8 mouse cellular contexts compared by ENCODE assay signal in genomic region chr7:126775978-126776234, GRCm38 (mm10). TPM values are rescaled to one million over a fixed set of nuclear protein-coding genes. Genes with fewer than 3 reads are reported as not detected.
DNase-seq lines count a peak whose midpoint lies in the region; ATAC-seq and TF ChIP-seq lines count a peak whose summit lies in the region.

No protein-coding gene starts in this region.

- H3K9ac ChIP-seq in kidney, embryonic 14.5 days (ENCODE audit: low read depth, low read length) = peak overlapping the region; percentile 23; the same call in 1 of the 2 replicates
- H3K9ac ChIP-seq in embryonic facial prominence, embryonic 12.5 days = peak overlapping the region; percentile 47
- H3K9ac ChIP-seq in intestine, embryonic 15.5 days = peak overlapping the region; percentile 42; the same call in 1 of the 2 replicates
- peak overlapping the region; percentile 10; the same call in 1 of the 2 replicates for H3K9ac ChIP-seq in midbrain, postnatal 0 days (replicated peaks; ENCODE audit: low read length, poor library complexity, severe bottlenecking)

- no peak overlapping the region for H3K4me3 ChIP-seq in kidney, embryonic 14.5 days (ENCODE audit: low read length)
- peak overlapping the region; percentile 75; the same call in 1 of the 2 replicates for H3K4me3 ChIP-seq in embryonic facial prominence, embryonic 12.5 days
- H3K4me3 ChIP-seq in intestine, embryonic 15.5 days (replicated peaks) = 0 out of 2 replicates have a peak overlapping the region, but pooled peaks have one; percentile 65
- H3K4me3 ChIP-seq in midbrain, postnatal 0 days (ENCODE audit: low read depth, low read length) = peak overlapping the region; percentile 81; the same call in 1 of the 2 replicates

- no peak for DNase-seq in kidney, adult 18-20 months
- no peak for DNase-seq in midbrain, postnatal 0 days (ENCODE audit: low spot score)
- no peak for DNase-seq in frontal cortex, postnatal 10 days (ENCODE audit: low spot score in 2 of 2)
- no peak for DNase-seq in thymus, postnatal 25 days
- DNase-seq in embryo, embryonic 9.5 days (ENCODE audit: extremely low spot score) = no peak

- no peak for TF ChIP-seq CTCF in midbrain, postnatal 0 days (IDR thresholded peaks at IDR 0.05)

- peaks cover 11% of the 10 kb centered on the region for H3K36me3 ChIP-seq in kidney, embryonic 14.5 days (ENCODE audit: control insufficient read depth, insufficient read depth, low read length)
- H3K36me3 ChIP-seq in embryonic facial prominence, embryonic 12.5 days = peaks cover 15% of the 10 kb centered on the region
- peaks cover 4% of the 10 kb centered on the region; the same call in 1 of the 2 replicates for H3K36me3 ChIP-seq in intestine, embryonic 15.5 days
- peaks cover 4% of the 10 kb centered on the region; the same call in 1 of the 2 replicates for H3K36me3 ChIP-seq in midbrain, postnatal 0 days (ENCODE audit: insufficient read depth, low read length)

- H3K4me2 ChIP-seq in kidney, embryonic 14.5 days (replicated peaks; ENCODE audit: low read depth, low read length) = peak overlapping the region; percentile 97
- H3K4me2 ChIP-seq in embryonic facial prominence, embryonic 12.5 days (replicated peaks) = peak overlapping the region; percentile 87
- peak overlapping the region; percentile 84 for H3K4me2 ChIP-seq in intestine, embryonic 15.5 days (replicated peaks)
- H3K4me2 ChIP-seq in midbrain, postnatal 0 days (ENCODE audit: low read depth, low read length, poor library complexity, severe bottlenecking) = peak overlapping the region; percentile 98

- WGBS in kidney, embryonic 14.5 days = 60% methylated on average over 3 of the region's 3 CpGs
- WGBS in embryonic facial prominence, embryonic 12.5 days = 63% methylated on average over 3 of the region's 3 CpGs
- WGBS in intestine, embryonic 15.5 days = 51% methylated on average over 3 of the region's 3 CpGs
- 65% methylated on average over 3 of the region's 3 CpGs for WGBS in midbrain, postnatal 0 days

- no peaks in the 10 kb centered on the region for H3K9me3 ChIP-seq in kidney, embryonic 14.5 days (ENCODE audit: control insufficient read depth, low read length)
- no peaks in the 10 kb centered on the region for H3K9me3 ChIP-seq in embryonic facial prominence, embryonic 12.5 days
- H3K9me3 ChIP-seq in intestine, embryonic 15.5 days = no peaks in the 10 kb centered on the region
- H3K9me3 ChIP-seq in midbrain, postnatal 0 days (ENCODE audit: low read length) = no peaks in the 10 kb centered on the region

- no peaks in the 10 kb centered on the region for H3K27me3 ChIP-seq in kidney, embryonic 14.5 days (ENCODE audit: control insufficient read depth, insufficient read depth, low read length)
- no peaks in the 10 kb centered on the region for H3K27me3 ChIP-seq in embryonic facial prominence, embryonic 12.5 days
- no peaks in the 10 kb centered on the region for H3K27me3 ChIP-seq in intestine, embryonic 15.5 days (replicated peaks)
- H3K27me3 ChIP-seq in midbrain, postnatal 0 days (ENCODE audit: insufficient read depth, low read length) = no peaks in the 10 kb centered on the region

- no peak for ATAC-seq in kidney, embryonic 14.5 days (ENCODE audit: low FRiP score, low TSS enrichment)
- no peak for ATAC-seq in embryonic facial prominence, embryonic 12.5 days (ENCODE audit: insufficient number of reproducible peaks, insufficient read depth, low FRiP score, low TSS enrichment)
- no peak for ATAC-seq in intestine, embryonic 15.5 days
- ATAC-seq in midbrain, postnatal 0 days (ENCODE audit: low FRiP score) = no peak

- H3K4me1 ChIP-seq in kidney, embryonic 14.5 days (ENCODE audit: control insufficient read depth, insufficient read depth, low read length) = peaks cover 22% of the 10 kb centered on the region
- peaks cover 30% of the 10 kb centered on the region for H3K4me1 ChIP-seq in embryonic facial prominence, embryonic 12.5 days
- peaks cover 36% of the 10 kb centered on the region for H3K4me1 ChIP-seq in intestine, embryonic 15.5 days (replicated peaks)
- H3K4me1 ChIP-seq in midbrain, postnatal 0 days (ENCODE audit: insufficient read depth, low read length) = peaks cover 8% of the 10 kb centered on the region

- H3K27ac ChIP-seq in kidney, embryonic 14.5 days (ENCODE audit: low read depth, low read length) = no peak overlapping the region; the same call in 1 of the 2 replicates
- H3K27ac ChIP-seq in embryonic facial prominence, embryonic 12.5 days = peak overlapping the region; percentile 88
- peak overlapping the region; percentile 90 for H3K27ac ChIP-seq in intestine, embryonic 15.5 days
- peak overlapping the region; percentile 72; the same call in 1 of the 2 replicates for H3K27ac ChIP-seq in midbrain, postnatal 0 days (ENCODE audit: low read depth, low read length)

RNA-seq across cellular contexts. Expression of gene Ypel3, which starts 0.8 kb away (rescaled TPM):
- polyA plus RNA-seq in kidney, embryonic 14.5 days (2014; fragmentation: Nextera tagmentation; extraction: Ambion mirVana) = 87.5 and 94.5 TPM in 2 replicates
- 118 and 119 TPM in 2 replicates for polyA plus RNA-seq in embryonic facial prominence, embryonic 12.5 days (2016; fragmentation: Nextera tagmentation; extraction: Ambion mirVana)
- polyA plus RNA-seq in intestine, embryonic 15.5 days (2015; fragmentation: Nextera tagmentation; extraction: Ambion mirVana) = 66.9 and 71.2 TPM in 2 replicates
- total RNA-seq in midbrain, postnatal 0 days (2014; rRNA removed) = 196 and 209 TPM in 2 replicates
- 219 and 235 TPM in 2 replicates for polyA plus RNA-seq in midbrain, postnatal 0 days (2015; fragmentation: Nextera tagmentation; extraction: Ambion mirVana)

RNA-seq across cellular contexts. Expression of gene Tbx6, which starts 5.4 kb away (rescaled TPM):
- 0.24 and 0.36 TPM in 2 replicates for polyA plus RNA-seq in kidney, embryonic 14.5 days (2014; fragmentation: Nextera tagmentation; extraction: Ambion mirVana)
- 0.61 and 0.85 TPM in 2 replicates for polyA plus RNA-seq in embryonic facial prominence, embryonic 12.5 days (2016; fragmentation: Nextera tagmentation; extraction: Ambion mirVana)
- polyA plus RNA-seq in intestine, embryonic 15.5 days (2015; fragmentation: Nextera tagmentation; extraction: Ambion mirVana) = 0.34 and 0.43 TPM in 2 replicates
- 0.16 and 1.1 TPM in 2 replicates for total RNA-seq in midbrain, postnatal 0 days (2014; rRNA removed)
- 0.21 and 0.38 TPM in 2 replicates for polyA plus RNA-seq in midbrain, postnatal 0 days (2015; fragmentation: Nextera tagmentation; extraction: Ambion mirVana)

RNA-seq across cellular contexts. Expression of gene Gdpd3, which starts 9.8 kb away (rescaled TPM):
- polyA plus RNA-seq in kidney, embryonic 14.5 days (2014; fragmentation: Nextera tagmentation; extraction: Ambion mirVana) = 2.0 and 2.6 TPM in 2 replicates
- 1.00 and 1.6 TPM in 2 replicates for polyA plus RNA-seq in embryonic facial prominence, embryonic 12.5 days (2016; fragmentation: Nextera tagmentation; extraction: Ambion mirVana)
- 1.4 and 1.6 TPM in 2 replicates for polyA plus RNA-seq in intestine, embryonic 15.5 days (2015; fragmentation: Nextera tagmentation; extraction: Ambion mirVana)
- 0.66 TPM in 1 of 2 replicates, not detected in the other for total RNA-seq in midbrain, postnatal 0 days (2014; rRNA removed)
- 1.3 TPM in 2 replicates for polyA plus RNA-seq in midbrain, postnatal 0 days (2015; fragmentation: Nextera tagmentation; extraction: Ambion mirVana)

RNA-seq across cellular contexts. Expression of gene Ppp4c, which starts 16.4 kb away (rescaled TPM):
- polyA plus RNA-seq in kidney, embryonic 14.5 days (2014; fragmentation: Nextera tagmentation; extraction: Ambion mirVana) = 294 and 371 TPM in 2 replicates
- 362 and 385 TPM in 2 replicates for polyA plus RNA-seq in embryonic facial prominence, embryonic 12.5 days (2016; fragmentation: Nextera tagmentation; extraction: Ambion mirVana)
- polyA plus RNA-seq in intestine, embryonic 15.5 days (2015; fragmentation: Nextera tagmentation; extraction: Ambion mirVana) = 248 and 256 TPM in 2 replicates
- 107 and 137 TPM in 2 replicates for total RNA-seq in midbrain, postnatal 0 days (2014; rRNA removed)
- polyA plus RNA-seq in midbrain, postnatal 0 days (2015; fragmentation: Nextera tagmentation; extraction: Ambion mirVana) = 127 and 135 TPM in 2 replicates

RNA-seq across cellular contexts. Expression of gene Mapk3, which starts 16.5 kb away (rescaled TPM):
- 55.0 and 79.2 TPM in 2 replicates for polyA plus RNA-seq in kidney, embryonic 14.5 days (2014; fragmentation: Nextera tagmentation; extraction: Ambion mirVana)
- polyA plus RNA-seq in embryonic facial prominence, embryonic 12.5 days (2016; fragmentation: Nextera tagmentation; extraction: Ambion mirVana) = 52.2 and 54.5 TPM in 2 replicates
- polyA plus RNA-seq in intestine, embryonic 15.5 days (2015; fragmentation: Nextera tagmentation; extraction: Ambion mirVana) = 109 and 112 TPM in 2 replicates
- 121 and 145 TPM in 2 replicates for total RNA-seq in midbrain, postnatal 0 days (2014; rRNA removed)
- polyA plus RNA-seq in midbrain, postnatal 0 days (2015; fragmentation: Nextera tagmentation; extraction: Ambion mirVana) = 120 and 125 TPM in 2 replicates
